In genomic region chr4:139623434-139624115, GRCm38 (mm10) we compare ENCODE assay signal across 10 mouse cellular contexts. TPM values are rescaled to one million over a fixed set of nuclear protein-coding genes. Genes with fewer than 3 reads are reported as not detected.
DNase-seq lines count a peak whose midpoint lies in the region; ATAC-seq and TF ChIP-seq lines count a peak whose summit lies in the region.
"Had no signal": no experiment of that assay in that cellular context is flagged by ENCODE, and none has a peak within 500 bp of the region (broad histone marks: within the 10 kb centered on the region; RNA-seq: fewer than 3 reads in every experiment).

No protein-coding gene starts in this region.

- peak overlapping the region; percentile 66 for H3K4me3 ChIP-seq in lung, embryonic 16.5 days (ENCODE audit: low read length)
- peak overlapping the region; percentile 64 for H3K4me3 ChIP-seq in forebrain, embryonic 11.5 days (ENCODE audit: low read depth, low read length)
- H3K4me3 ChIP-seq in olfactory bulb, adult 2 months (ENCODE audit: insufficient read depth, low read depth, low read length) = peak overlapping the region; percentile 67

- H3K36me3 ChIP-seq in lung, embryonic 16.5 days (ENCODE audit: control insufficient read depth, insufficient read depth, low read length) = no peaks in the 10 kb centered on the region
- H3K36me3 ChIP-seq in forebrain, embryonic 11.5 days (ENCODE audit: control insufficient read depth, insufficient read depth, low read length) = no peaks in the 10 kb centered on the region

- H3K4me2 ChIP-seq in lung, embryonic 16.5 days (ENCODE audit: low read depth, low read length) = peak overlapping the region; percentile 89
- H3K4me2 ChIP-seq in forebrain, embryonic 11.5 days (ENCODE audit: low read depth, low read length, severe bottlenecking) = peak overlapping the region; percentile 87

- 18% methylated on average over 21 of the region's 21 CpGs for WGBS in lung, embryonic 16.5 days
- WGBS in forebrain, embryonic 11.5 days = 31% methylated on average over 21 of the region's 21 CpGs
- WGBS in olfactory bulb, adult 2 months = 13% methylated on average over 21 of the region's 21 CpGs

- no peak for TF ChIP-seq POLR2A in olfactory bulb, adult 2 months (IDR thresholded peaks at IDR 0.05; ENCODE audit: insufficient read depth, low read depth, low read length)

- ATAC-seq in lung, embryonic 16.5 days (ENCODE audit: low read depth) = no peak
- no peak for ATAC-seq in forebrain, embryonic 11.5 days (replicated peaks; ENCODE audit: low FRiP score)
- no peak for ATAC-seq in megakaryocyte progenitor cell, adult 5-6 weeks (replicated peaks; ENCODE audit: poor library complexity)

- peaks cover 19% of the 10 kb centered on the region for H3K4me1 ChIP-seq in lung, embryonic 16.5 days (replicated peaks; ENCODE audit: control insufficient read depth, insufficient read depth, low read length)
- peaks cover 3% of the 10 kb centered on the region; the same call in 1 of the 2 replicates for H3K4me1 ChIP-seq in forebrain, embryonic 11.5 days (replicated peaks; ENCODE audit: control insufficient read depth, insufficient read depth, low read length)
- H3K4me1 ChIP-seq in olfactory bulb, adult 2 months (ENCODE audit: control insufficient read depth, insufficient read depth, low read length) = peaks cover 19% of the 10 kb centered on the region

- DNase-seq in lung, postnatal 36 days = no peak
- DNase-seq in forebrain, embryonic 11.5 days (ENCODE audit: low spot score) = no peak
- DNase-seq in kidney, postnatal 36 days = peak; percentile 36 to 47
- DNase-seq in cerebellum, postnatal 36 days = no peak
- no peak for DNase-seq in left cerebral cortex, adult 18-20 months (ENCODE audit: low spot score in 2 of 2)
- DNase-seq: lung, postnatal 10 days had no signal

- no peaks in the 10 kb centered on the region for H3K9me3 ChIP-seq in lung, embryonic 16.5 days (ENCODE audit: control insufficient read depth, low read length)
- H3K9me3 ChIP-seq in forebrain, embryonic 11.5 days (ENCODE audit: control insufficient read depth, low read length) = no peaks in the 10 kb centered on the region

- H3K9ac ChIP-seq in lung, embryonic 16.5 days (ENCODE audit: low read length) = peak overlapping the region; percentile 74
- peak overlapping the region; percentile 72 for H3K9ac ChIP-seq in forebrain, embryonic 11.5 days (ENCODE audit: low read length)

- no peaks in the 10 kb centered on the region for H3K27me3 ChIP-seq in lung, embryonic 16.5 days (ENCODE audit: control insufficient read depth, insufficient read depth, low read depth, low read length)
- H3K27me3 ChIP-seq in forebrain, embryonic 11.5 days (ENCODE audit: control insufficient read depth, insufficient read depth, low read length) = no peaks in the 10 kb centered on the region

- no peak for TF ChIP-seq CTCF in olfactory bulb, adult 2 months (IDR thresholded peaks at IDR 0.05; ENCODE audit: insufficient read depth, low read depth, low read length)

- peak overlapping the region; percentile 66; the same call in 1 of the 2 replicates for H3K27ac ChIP-seq in lung, embryonic 16.5 days (ENCODE audit: low read length)
- no peak overlapping the region for H3K27ac ChIP-seq in forebrain, embryonic 11.5 days (ENCODE audit: low read depth, low read length)
- 0 out of 2 replicates have a peak overlapping the region, but pooled peaks have one; percentile 13 for H3K27ac ChIP-seq in olfactory bulb, adult 2 months (ENCODE audit: insufficient read depth, low read depth, low read length)

RNA-seq across cellular contexts. Expression of gene Aldh4a1, which starts 0.9 kb away (rescaled TPM):
- polyA plus RNA-seq in lung, embryonic 16.5 days (2015; fragmentation: Nextera tagmentation; extraction: Ambion mirVana) = 25.5 and 30.7 TPM in 2 replicates
- 14.5 and 16.2 TPM in 2 replicates for polyA plus RNA-seq in forebrain, embryonic 11.5 days (2014; fragmentation: Nextera tagmentation; extraction: Ambion mirVana)
- polyA plus RNA-seq in olfactory bulb, adult 2 months (2012; ENCODE audit: insufficient read depth, insufficient read length, low replicate concordance, missing spikeins) = not detected in 2 replicates
- 11.1 and 14.7 TPM in 2 replicates for total RNA-seq in megakaryocyte progenitor cell, adult 5-6 weeks (2015)
- total RNA-seq in megakaryocyte progenitor cell, adult 5-6 weeks (2017) = 20.0 and 22.3 TPM in 2 replicates
- 10 to 100 TPM; 17.6 to 19.1 TPM for total RNA-seq in left cerebral cortex, adult 18-20 months (2021)

RNA-seq across cellular contexts. Expression of gene Gm21969, which starts 20.6 kb away (rescaled TPM):
- polyA plus RNA-seq in lung, embryonic 16.5 days (2015; fragmentation: Nextera tagmentation; extraction: Ambion mirVana) = 0.05 TPM in 1 of 2 replicates, not detected in the other
- not detected in 2 replicates for polyA plus RNA-seq in forebrain, embryonic 11.5 days (2014; fragmentation: Nextera tagmentation; extraction: Ambion mirVana)
- polyA plus RNA-seq in olfactory bulb, adult 2 months (2012; ENCODE audit: insufficient read depth, insufficient read length, low replicate concordance, missing spikeins) = not detected in 2 replicates
- not detected in 2 replicates for total RNA-seq in megakaryocyte progenitor cell, adult 5-6 weeks (2015)
- total RNA-seq in megakaryocyte progenitor cell, adult 5-6 weeks (2017) = not detected in 2 replicates
- total RNA-seq in left cerebral cortex, adult 18-20 months (2021) = under 1 TPM in 1 of 2 experiments, not detected in 1; 0.12 TPM

RNA-seq across cellular contexts. Expression of gene Tas1r2, which starts 29.8 kb away (rescaled TPM):
- not detected in 2 replicates for polyA plus RNA-seq in lung, embryonic 16.5 days (2015; fragmentation: Nextera tagmentation; extraction: Ambion mirVana)
- not detected in 2 replicates for polyA plus RNA-seq in forebrain, embryonic 11.5 days (2014; fragmentation: Nextera tagmentation; extraction: Ambion mirVana)
- polyA plus RNA-seq in olfactory bulb, adult 2 months (2012; ENCODE audit: insufficient read depth, insufficient read length, low replicate concordance, missing spikeins) = not detected in 2 replicates
- not detected in 2 replicates for total RNA-seq in megakaryocyte progenitor cell, adult 5-6 weeks (2015)
- total RNA-seq in megakaryocyte progenitor cell, adult 5-6 weeks (2017) = not detected in 2 replicates
- not detected for total RNA-seq in left cerebral cortex, adult 18-20 months (2021)
- total RNA-seq: adrenal gland, adult 2 months had no signal

Comparison
In these comparisons a context has a peak if more than half of its experiments do, and no peak if none do; other contexts are left out.
1. DNase-seq: peak in kidney, postnatal 36 days (2 of 2); none in lung, postnatal 36 days (single experiment), forebrain, embryonic 11.5 days (single experiment), cerebellum, postnatal 36 days (0 of 2) and left cerebral cortex, adult 18-20 months (0 of 2).
2. Peak in every context shown above with its lines, with median percentiles within 50 percentile points of each other: H3K4me3 ChIP-seq.